Mouse (Mus musculus): Measurements from ENCODE around the gene March4. TPM values are rescaled to one million over a fixed set of nuclear protein-coding genes. Genes with fewer than 3 reads are reported as not detected.

The March4 gene
- total RNA-seq, 2 experiments from 2014 or later: 0.38 to 0.50 TPM

DNA sequence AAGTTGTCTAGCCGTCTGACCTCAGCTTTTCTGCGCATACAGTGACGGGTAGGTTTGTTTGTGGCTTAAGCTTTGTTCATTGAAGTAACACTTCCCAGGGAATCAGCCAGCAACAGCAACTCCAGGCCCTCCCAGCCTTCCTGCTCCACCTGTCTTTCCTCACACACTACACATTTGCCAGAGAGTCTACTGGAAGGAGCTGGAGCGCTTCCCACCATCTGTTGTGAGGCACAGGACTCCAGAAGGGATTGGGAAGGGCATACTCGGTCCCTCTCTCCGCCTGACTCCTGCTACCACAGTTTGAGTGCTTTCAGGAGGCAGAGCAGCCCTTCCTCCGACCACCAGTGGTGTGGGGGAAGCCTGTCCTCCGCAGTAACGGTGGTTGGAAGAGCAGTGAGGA is 136.1 kb downstream of the March4 start:
- DNase-seq (ENCODE audit: low spot score in 2 of 2): no peak

DNA sequence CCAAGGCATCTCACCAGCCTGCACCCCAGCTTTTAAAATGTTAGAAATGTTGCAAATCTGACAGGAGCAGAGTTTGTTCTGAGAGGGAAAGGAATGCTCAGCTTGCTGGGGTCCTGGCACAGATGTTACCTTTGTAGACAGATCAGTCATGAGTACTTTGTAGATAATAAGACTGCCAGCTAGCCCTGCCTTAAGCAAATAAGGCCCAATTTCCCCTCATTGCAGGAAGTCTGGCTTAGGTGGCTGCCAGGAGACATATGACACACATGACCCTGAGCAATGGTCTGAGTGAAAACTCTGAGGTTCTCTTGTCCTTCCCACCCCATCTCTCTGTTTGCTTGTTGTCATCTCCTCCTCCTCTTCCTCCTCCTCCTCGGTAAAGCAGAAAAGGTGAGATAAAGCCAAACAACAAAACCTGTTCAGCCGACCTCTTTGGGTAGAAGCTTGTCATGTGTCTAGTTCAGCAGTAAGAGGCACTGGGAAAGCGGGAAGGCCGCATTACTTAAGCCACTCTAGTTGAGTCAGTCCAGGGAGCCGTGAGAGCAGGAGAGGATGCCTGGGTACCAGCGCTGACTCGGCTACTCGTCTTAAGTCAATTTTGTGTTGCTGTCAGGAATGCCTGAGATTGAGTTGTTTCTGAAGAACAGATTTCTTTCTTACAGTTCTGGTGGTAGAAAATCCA is 136.9 kb downstream of the March4 start:
- no peak for DNase-seq (ENCODE audit: low spot score in 2 of 2)

DNA sequence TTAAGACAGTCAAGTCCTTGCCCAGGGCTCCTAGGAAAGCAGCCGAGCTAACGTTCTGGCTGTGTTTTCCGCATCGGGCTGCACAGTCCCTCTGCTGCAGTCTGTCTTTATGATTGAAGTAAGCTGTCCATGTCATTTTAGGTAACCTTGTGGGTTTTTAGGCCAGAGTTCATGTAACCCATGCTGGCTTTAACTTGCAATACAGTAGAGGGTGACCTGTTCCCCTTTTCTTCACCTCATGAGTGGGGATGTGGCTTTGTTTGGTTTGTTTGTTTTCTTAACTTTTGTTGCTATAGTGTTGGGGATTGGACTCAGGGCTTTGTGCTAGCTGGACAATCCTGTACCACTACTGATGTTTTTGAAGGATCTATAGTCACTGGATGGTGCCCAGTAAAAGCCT is 146.3 kb downstream of the March4 start:
- no peak for DNase-seq (ENCODE audit: low spot score in 2 of 2)

DNA sequence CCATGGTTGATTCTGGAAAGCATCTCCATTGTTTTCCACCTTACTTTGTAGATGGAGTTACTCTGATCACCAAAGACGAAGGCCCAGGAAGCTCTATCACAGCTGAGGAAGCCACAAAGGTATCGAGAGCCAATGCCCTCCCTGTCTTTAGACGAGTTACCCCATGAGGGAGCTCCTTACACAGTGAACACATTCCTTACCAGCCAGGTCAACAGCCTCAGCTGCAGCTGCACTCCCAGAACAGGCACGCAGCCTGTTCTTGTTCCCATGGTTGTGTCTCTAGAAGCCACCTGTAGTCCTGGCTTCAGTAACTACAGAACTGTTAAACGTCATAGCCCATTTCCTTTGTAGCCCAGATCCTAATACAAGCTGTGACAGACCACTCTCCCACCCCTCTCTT is 153.1 kb downstream of the March4 start:
- DNase-seq (ENCODE audit: low spot score in 2 of 2): no peak

GRCm38 (mm10) chr1:72383056-72383455 is 153.7 kb downstream of the March4 start:
- no peak for DNase-seq (ENCODE audit: low spot score in 2 of 2)

DNA sequence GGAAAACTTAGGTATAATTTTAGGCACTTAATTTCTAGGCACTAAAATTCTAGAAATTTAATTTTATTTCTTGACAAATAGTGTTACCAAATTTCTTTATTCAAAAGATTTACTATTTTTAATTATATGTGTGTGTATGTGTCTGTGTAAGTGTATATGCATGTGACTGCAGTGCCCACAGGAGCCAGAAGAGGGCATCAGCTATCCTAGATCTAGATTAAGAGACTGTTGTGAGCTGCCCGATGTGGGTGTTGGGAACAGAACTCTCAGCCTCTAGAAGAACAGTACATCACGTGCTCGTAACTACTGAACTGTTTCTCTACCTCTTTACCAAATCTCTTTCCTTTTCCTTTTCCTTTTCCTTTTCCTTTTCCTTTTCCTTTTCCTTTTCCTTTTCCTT is 156.2 kb downstream of the March4 start:
- DNase-seq (ENCODE audit: low spot score in 2 of 2): no peak

DNA sequence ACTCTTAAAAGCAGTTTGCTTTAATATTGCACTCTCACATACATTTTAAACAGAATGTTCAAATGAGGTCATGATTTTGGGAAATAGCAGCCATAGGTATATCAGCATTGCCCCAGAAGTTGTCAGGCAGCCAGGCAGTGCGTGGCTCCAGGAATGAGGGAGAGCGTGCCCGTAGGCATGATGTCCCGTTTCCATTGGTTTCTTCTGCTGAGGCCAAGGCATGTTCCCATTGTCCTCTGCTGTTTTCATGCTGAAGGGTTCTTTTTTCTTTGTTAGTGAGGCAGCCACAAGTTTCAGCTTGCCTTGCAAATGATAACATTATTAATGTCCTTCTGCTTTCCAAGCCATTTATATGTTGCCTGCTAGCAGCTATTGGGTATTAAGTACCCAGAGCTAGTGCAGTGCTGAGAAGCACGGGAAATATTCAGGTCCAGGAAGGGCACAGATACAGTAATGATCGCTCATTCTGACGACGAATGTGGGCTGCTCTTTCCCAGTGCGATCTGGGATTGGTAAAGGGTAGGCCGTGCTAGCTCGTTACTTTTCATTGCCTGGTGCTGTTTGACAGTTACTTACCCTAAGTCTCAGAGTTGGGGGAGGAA is 156.9 kb downstream of the March4 start:
- no peak for DNase-seq (ENCODE audit: low spot score in 2 of 2)

DNA sequence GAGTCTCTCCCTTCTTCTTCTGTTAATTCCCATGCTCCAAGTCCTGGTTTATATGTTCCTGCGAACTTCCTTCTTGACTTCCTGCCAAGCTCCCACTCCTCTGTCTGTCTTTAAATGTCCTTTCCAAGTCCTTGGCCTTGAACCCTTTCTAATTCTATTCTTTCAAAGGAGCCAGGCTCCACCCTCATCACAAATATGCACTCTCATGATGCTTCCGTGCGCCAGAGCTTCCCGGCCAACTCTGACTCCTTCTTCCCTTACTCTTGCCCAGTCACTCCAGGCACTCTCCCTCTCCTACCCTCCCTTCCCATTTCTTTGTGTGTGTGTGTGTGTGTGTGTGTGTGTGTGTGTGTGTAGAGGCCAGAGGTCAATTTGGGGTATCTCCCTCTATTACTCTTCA is 158.6 kb downstream of the March4 start:
- DNase-seq (ENCODE audit: low spot score in 2 of 2): no peak

Other genes with a start within 250 kb of the March4 start
- gene Xrcc5, start 229.5 kb downstream of the March4 start, total RNA-seq (2021): 10 to 100 TPM; 10.0 to 11.2 TPM
- 10 to 100 TPM; 33.7 to 42.6 TPM for gene Smarcal1, start 46.3 kb upstream of the March4 start, total RNA-seq (2021)
- gene Ankar, start 163.6 kb upstream of the March4 start, total RNA-seq (2021): not detected
- 100 to 1,000 TPM; 932 to 993 TPM for gene Rpl37a, start 174.4 kb upstream of the March4 start, total RNA-seq (2021)

All from adrenal gland, adult 18-20 months (tissue).